Mouse (Mus musculus): ENCODE data around the gene Gng12.

GRCm38 (mm10) chr6:66981366-66981765 is 85.2 kb downstream of the Gng12 start:
- TF ChIP-seq CTCF (IDR thresholded peaks at IDR 0.05; ENCODE audit: low read depth) (no peak), EP300 (IDR thresholded peaks at IDR 0.05; ENCODE audit: low read depth) (no peak)

Data from heart, postnatal 0 days (tissue).